Mouse (Mus musculus) T-cell, adult 66 days (primary cell): Measurements from ENCODE around the gene Lpin1. TPM values are rescaled to one million over a fixed set of nuclear protein-coding genes. Genes with fewer than 3 reads are reported as not detected.

ENCODE experiments used
- total RNA-seq, 2 experiments: library from RNA; stranded (reverse); gene quantifications; 3 replicates in 1 of 2; 4 replicates in 1 of 2; pipeline ENCODE4 v1.2.4; 2023

The Lpin1 gene
- 10 to 100 TPM; 37.0 to 44.8 TPM for total RNA-seq

DNA sequence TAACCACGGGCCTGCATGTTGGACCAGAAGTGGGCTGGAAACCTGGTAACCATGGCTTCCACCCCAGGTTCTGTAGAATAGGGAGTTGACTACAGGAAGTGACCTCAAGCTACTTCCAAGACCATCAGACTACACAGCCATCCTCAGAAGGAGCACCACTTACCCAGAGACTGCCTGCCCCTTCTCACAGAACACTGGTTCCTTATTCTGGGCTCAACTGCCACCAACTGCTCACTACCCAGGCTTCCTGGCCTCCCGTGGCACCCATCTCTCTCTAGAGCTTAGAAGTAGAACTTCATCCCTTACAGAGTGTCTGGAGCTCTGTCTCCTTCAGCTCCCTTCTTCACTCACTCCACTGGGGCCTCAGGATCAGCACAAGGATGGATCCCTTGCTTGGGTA, at the start of gene Lpin1:
TSS of gene Lpin1 (minus strand) at position 31 of the 400 bp plus-strand sequence.

DNA sequence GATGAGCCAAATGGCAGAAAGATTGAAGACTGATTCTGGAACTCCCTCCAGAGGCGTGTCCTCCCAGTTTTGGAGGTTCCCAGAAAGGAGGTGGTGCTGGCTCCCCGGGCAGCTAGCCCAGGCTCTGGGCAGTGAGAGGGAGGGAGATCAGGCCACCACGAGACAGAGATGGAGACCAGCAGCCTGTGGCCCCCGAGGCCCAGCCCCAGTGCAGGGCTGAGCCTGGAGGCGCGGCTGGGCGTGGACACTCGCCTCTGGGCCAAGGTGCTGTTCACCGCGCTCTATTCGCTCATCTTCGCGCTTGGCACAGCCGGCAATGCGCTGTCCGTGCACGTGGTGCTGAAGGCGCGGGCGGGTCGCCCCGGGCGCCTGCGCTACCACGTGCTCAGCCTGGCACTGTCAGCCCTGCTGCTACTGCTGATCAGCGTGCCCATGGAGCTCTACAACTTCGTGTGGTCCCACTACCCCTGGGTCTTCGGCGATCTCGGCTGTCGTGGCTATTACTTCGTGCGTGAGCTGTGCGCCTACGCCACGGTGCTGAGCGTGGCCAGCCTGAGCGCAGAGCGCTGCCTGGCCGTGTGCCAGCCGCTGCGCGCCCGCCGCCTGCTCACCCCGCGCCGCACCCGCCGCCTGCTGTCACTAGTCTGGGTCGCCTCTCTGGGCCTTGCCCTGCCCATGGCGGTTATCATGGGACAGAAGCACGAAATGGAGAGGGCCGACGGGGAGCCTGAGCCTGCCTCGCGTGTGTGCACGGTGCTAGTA, 42.7 kb upstream of the Lpin1 start, which contains the start of gene Ntsr2:
TSS of gene Ntsr2 (plus strand) at position 51 of the 762 bp plus-strand sequence.

Other genes starting within 250 kb of the Lpin1 start
- gene Ntsr2, start 42.4 kb upstream of the Lpin1 start, total RNA-seq, result not detected
- gene Greb1, start 189.9 kb upstream of the Lpin1 start, total RNA-seq, result 1 to 10 TPM; 1.7 to 3.8 TPM
- gene E2f6, start 200.0 kb upstream of the Lpin1 start, total RNA-seq, result 10 to 100 TPM; 15.4 to 19.6 TPM